Mouse (Mus musculus) neural tube, embryonic 15.5 days (tissue): ENCODE results near the gene Dnajb6. TPM values are rescaled to one million over a fixed set of nuclear protein-coding genes. Genes with fewer than 3 reads are reported as not detected.
A peak's percentile ranks its signal among the peaks of the same experiment; 100 is the strongest.

Experiments
- ATAC-seq: fragments of 200-750 bp; cut with Nextera tagmentation; 2 replicates; pipeline ENCODE4 v1.8.0; 2017; ENCODE audit warnings: mild to moderate bottlenecking, moderate TSS enrichment, moderate library complexity; ENCODE audit not compliant: low FRiP score
- H3K27ac ChIP-seq: fragments of 300-500 bp; sonication (generic); replicated peaks from 2 replicates; pipeline ENCODE4 v1.5.1; 2015; ENCODE audit warnings: mild to moderate bottlenecking, inconsistent platforms
- H3K27me3 ChIP-seq: fragments of 300-500 bp; sonication (generic); replicated peaks from 2 replicates; pipeline ENCODE4 v1.6.1; 2015; ENCODE audit warnings: inconsistent platforms
- H3K36me3 ChIP-seq: fragments of 300-500 bp; sonication (generic); 2 replicates; pipeline ENCODE4 v1.6.1; 2015; ENCODE audit warnings: inconsistent platforms
- H3K4me1 ChIP-seq: fragments of 300-500 bp; sonication (generic); 2 replicates; pipeline ENCODE4 v1.6.1; 2015; ENCODE audit warnings: inconsistent platforms
- H3K4me2 ChIP-seq: fragments of 300-500 bp; sonication (generic); 2 replicates; pipeline ENCODE4 v1.6.1; 2015; ENCODE audit warnings: inconsistent platforms, mild to moderate bottlenecking, moderate library complexity
- H3K4me3 ChIP-seq: fragments of 300-500 bp; sonication (generic); replicated peaks from 2 replicates; pipeline ENCODE4 v1.5.1; 2015; ENCODE audit warnings: mild to moderate bottlenecking, inconsistent platforms
- H3K9ac ChIP-seq: fragments of 300-500 bp; sonication (generic); replicated peaks from 2 replicates; pipeline ENCODE4 v1.6.1; 2015; ENCODE audit warnings: mild to moderate bottlenecking, inconsistent platforms
- H3K9me3 ChIP-seq: fragments of 300-500 bp; sonication (generic); replicated peaks from 2 replicates; pipeline ENCODE4 v1.6.1; 2016; ENCODE audit warnings: inconsistent platforms
- WGBS: fragments of 180-500 bp; shearing (Covaris S2); methylation state at CpG from one replicate; pipeline ENCODE4 v1.1.7; 2015; ENCODE audit warnings: mixed read lengths; 5-methylcytosine and 5-hydroxymethylcytosine counted together
- polyA plus RNA-seq: library from polyadenylated mRNA; unstranded; fragments of >200 nt; fragmentation: Nextera tagmentation; extraction: Ambion mirVana; gene quantifications from 2 replicates; pipeline ENCODE4 v1.2.1, GENCODE M21; 2015

The Dnajb6 gene
- polyA plus RNA-seq, 1 experiment from 2014 or later, result 298 TPM

DNA sequence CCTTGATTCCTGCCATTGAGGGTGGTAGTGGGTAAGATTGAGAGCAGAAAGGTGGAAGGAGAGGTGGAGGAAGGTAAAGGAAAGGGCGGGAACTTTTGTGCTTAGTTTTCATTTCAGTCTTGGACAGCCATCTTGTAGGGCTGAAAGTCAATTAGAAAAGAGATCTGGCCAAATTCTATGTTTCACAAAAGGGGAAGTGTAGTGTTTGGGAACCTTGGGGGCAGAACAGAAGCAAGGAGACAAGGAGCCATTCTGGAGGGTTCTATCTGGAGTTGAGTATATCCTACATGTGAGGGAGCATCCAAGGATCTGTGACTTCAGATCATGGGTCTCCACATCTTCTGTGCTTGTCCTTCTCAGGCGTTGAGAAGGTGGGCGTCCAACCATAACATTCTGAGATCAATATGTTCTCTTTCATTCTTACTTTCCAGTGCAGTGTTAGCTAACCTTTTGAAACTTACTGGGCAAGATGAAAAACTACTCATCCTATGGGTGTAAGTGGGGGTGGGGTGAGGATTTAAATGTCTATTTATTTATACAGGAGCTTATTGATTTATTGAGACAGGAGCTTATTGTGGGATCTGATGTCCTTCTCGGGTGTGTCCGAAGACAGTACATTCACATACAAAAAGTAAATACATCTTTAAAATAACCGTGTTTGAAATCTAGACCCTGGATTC, 517 bp upstream of the Dnajb6 start:
- H3K36me3 ChIP-seq, result no peaks in the 10 kb centered on the region
- H3K4me3 ChIP-seq, result peak overlapping the region; percentile 94
- no peaks in the 10 kb centered on the region for H3K27me3 ChIP-seq
- no peaks in the 10 kb centered on the region for H3K9me3 ChIP-seq
- H3K27ac ChIP-seq, result peak overlapping the region; percentile 97
- WGBS, result 54% methylated on average over 6 of the region's 6 CpGs
- H3K9ac ChIP-seq, result peak overlapping the region; percentile 93
- H3K4me1 ChIP-seq, result peaks cover 39% of the 10 kb centered on the region
- peak; percentile 25 for ATAC-seq
- H3K4me2 ChIP-seq, result peak overlapping the region; percentile 85

DNA sequence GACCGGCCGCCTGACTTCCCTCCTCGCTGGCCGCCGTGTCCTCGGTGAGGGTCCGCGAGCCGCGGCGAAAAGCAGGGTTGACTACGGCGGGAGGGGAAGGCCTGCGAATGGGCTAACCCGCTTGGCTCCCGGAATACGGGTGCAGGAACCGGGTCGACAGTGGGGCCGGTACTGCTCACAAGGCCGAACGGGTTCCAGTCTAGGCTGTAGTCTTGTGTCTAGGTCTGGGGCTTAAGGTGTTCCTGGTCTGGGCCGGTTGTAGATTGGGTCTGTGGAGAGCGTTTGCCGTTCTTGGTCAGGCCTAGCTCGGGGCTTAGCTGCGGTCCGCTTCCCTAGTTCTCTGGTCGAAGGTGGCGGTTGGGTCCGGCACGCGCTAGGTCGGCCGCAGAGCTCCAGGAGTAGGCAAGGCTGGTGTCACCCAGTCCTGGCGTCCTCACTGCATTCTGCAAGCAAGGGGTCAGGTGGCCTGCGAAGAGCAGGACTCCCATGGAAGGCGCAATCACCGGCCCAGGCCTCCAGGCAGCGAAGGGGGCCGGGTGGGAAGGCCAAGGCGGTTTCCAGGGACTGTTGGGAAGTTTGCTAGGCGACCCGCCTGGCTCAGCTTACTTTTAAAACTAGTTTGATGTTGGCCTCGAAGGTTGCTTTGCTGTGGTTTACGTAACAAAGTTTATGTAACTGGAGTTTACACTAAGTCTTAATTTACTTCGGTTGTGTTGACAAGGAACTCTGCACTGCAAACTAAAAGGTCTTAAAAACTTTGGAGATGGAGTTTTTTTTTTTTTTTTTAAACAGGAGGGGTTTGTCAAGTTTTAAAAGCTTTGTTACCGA, 799 bp downstream of the Dnajb6 start:
- Histone ChIP-seq H3K27me3 (no peaks in the 10 kb centered on the region), H3K4me1 (peaks cover 42% of the 10 kb centered on the region), H3K27ac (peak overlapping the region; percentile 97), H3K4me3 (peak overlapping the region; percentile 94), H3K4me2 (peak overlapping the region; percentile 85), H3K36me3 (no peaks in the 10 kb centered on the region), H3K9me3 (no peaks in the 10 kb centered on the region), H3K9ac (peak overlapping the region; percentile 93)
- 2% methylated on average over 48 of the region's 48 CpGs for WGBS
- peak; percentile 68 for ATAC-seq

DNA sequence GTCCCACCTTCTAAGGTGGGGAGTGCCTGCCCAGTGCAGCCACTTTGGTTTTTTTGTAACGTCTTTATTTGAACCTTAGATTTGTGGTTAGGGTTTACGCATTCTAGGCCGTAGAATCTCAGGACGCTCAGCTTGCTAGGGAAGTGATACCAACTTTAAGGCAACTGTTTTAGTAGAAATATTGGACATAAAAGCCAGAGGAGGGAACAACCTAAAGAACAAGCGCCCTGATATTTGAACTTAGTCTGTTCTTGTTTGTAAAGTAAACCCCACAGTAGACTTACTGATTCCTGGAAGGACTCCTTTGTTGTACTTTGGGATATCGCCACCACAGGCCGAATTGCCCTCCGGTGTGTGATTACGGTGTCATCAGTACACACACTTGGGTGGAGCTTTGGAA, 1.5 kb downstream of the Dnajb6 start:
- Histone ChIP-seq H3K9ac (peak overlapping the region; percentile 93; the same call in 1 of the 2 replicates), H3K27me3 (no peaks in the 10 kb centered on the region), H3K9me3 (no peaks in the 10 kb centered on the region), H3K4me3 (peak overlapping the region; percentile 94), H3K4me2 (peak overlapping the region; percentile 85), H3K27ac (no peak overlapping the region), H3K36me3 (no peaks in the 10 kb centered on the region), H3K4me1 (peaks cover 42% of the 10 kb centered on the region)
- no peak for ATAC-seq
- 50% methylated on average over 9 of the region's 9 CpGs for WGBS

DNA sequence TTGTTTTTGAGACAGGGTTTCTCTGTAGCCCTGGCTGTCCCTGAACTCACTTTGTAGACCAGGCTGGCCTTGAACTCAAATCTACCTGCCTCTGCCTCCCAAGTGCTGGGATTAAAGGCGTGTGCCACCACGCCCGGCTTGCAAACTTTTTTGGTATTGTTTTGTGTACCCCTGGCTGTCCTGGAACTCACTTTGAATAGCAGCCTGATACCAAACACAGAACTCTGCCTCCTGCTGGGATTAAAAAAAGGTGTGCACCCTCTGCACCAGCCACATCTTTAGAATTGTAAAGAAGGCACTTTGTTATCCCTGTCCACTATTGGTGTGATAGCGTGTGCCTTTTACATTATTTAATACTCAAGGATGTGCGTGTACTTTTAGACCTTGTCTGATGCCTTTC, 2.0 kb downstream of the Dnajb6 start:
- no peak for ATAC-seq
- no peaks in the 10 kb centered on the region for H3K27me3 ChIP-seq
- H3K36me3 ChIP-seq, result no peaks in the 10 kb centered on the region
- 92% methylated on average over 5 of the region's 5 CpGs for WGBS
- peak overlapping the region; percentile 94; the same call in 1 of the 2 replicates for H3K4me3 ChIP-seq
- H3K4me1 ChIP-seq, result peaks cover 42% of the 10 kb centered on the region
- H3K9me3 ChIP-seq, result no peaks in the 10 kb centered on the region
- H3K27ac ChIP-seq, result no peak overlapping the region
- peak overlapping the region; percentile 85 for H3K4me2 ChIP-seq
- H3K9ac ChIP-seq, result no peak overlapping the region

DNA sequence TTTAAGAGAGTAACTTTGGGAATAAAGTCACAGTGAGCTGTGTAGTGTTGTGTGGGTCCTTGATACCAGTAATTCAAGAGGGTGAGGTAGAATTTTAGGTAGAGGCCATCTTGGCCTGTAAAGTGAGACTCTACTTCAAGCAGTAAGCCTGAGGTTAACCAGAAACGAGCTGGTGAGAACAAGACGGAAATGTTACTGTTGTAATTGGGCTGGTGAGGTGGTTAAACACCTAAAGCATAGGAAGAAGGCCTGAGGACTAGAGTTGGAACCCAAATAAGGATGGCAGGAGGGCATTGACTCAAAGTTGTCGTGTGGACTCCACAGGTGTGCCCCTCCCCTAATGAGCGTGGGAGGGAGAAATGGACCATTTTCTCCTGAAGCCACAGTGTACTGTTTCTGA, 2.6 kb downstream of the Dnajb6 start:
- Histone ChIP-seq H3K9me3 (no peaks in the 10 kb centered on the region), H3K27me3 (no peaks in the 10 kb centered on the region), H3K27ac (no peak overlapping the region), H3K4me1 (peaks cover 42% of the 10 kb centered on the region), H3K4me3 (no peak overlapping the region), H3K9ac (no peak overlapping the region), H3K36me3 (no peaks in the 10 kb centered on the region), H3K4me2 (0 out of 2 replicates have a peak overlapping the region, but pooled peaks have one; percentile 5)
- WGBS, result 89% methylated on average over 4 of the region's 4 CpGs
- no peak for ATAC-seq

DNA sequence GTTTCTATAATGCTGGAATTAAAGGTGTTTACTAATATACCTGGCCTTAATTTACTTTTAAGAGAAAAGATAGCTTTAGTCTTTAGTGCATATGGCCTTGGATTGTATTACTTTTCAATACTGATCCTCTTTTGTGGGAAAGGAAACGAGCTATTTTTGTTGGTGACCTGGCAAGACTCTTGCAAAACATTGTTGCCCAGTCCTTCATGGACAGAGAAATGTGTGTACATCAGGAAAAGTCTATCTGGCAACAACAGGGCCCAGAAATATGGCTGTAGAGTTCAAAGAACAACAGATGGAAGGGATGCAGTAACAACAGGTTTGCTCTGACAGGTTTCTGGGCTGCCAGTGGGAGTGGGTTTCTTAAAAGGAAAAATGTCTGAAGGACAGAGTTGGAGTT, 5.2 kb downstream of the Dnajb6 start:
- H3K27ac ChIP-seq, result no peak overlapping the region
- 91% methylated on average over 1 of the region's 1 CpGs for WGBS
- H3K4me1 ChIP-seq, result peaks cover 35% of the 10 kb centered on the region
- H3K9ac ChIP-seq, result no peak overlapping the region
- H3K4me3 ChIP-seq, result no peak overlapping the region
- no peaks in the 10 kb centered on the region for H3K27me3 ChIP-seq
- no peaks in the 10 kb centered on the region for H3K36me3 ChIP-seq
- no peak for ATAC-seq
- H3K4me2 ChIP-seq, result no peak overlapping the region
- H3K9me3 ChIP-seq, result no peaks in the 10 kb centered on the region

DNA sequence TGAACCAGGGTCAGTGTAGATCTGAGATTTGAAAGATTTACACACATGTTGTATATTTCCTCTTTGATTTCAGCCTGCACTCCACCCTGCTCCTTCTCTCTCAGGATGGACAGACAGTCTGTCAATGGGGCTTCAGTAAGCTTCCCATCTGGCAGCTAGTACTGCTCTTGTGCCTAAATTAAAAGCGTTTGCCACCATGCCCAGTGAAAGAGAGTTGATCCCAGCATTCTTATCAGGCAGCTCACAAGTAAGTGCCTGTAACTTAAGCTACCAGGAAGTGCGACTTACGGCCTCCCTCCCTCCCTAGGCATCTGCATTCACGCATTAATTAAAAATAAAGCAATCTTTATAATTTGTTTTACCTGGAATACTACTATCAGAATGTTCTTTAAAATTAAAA, 5.6 kb downstream of the Dnajb6 start:
- Histone ChIP-seq H3K4me3 (no peak overlapping the region), H3K4me1 (peaks cover 35% of the 10 kb centered on the region), H3K36me3 (no peaks in the 10 kb centered on the region), H3K27ac (no peak overlapping the region), H3K4me2 (no peak overlapping the region), H3K9me3 (no peaks in the 10 kb centered on the region), H3K27me3 (no peaks in the 10 kb centered on the region), H3K9ac (no peak overlapping the region)
- WGBS, result 75% methylated on average over 4 of the region's 4 CpGs
- ATAC-seq, result no peak

DNA sequence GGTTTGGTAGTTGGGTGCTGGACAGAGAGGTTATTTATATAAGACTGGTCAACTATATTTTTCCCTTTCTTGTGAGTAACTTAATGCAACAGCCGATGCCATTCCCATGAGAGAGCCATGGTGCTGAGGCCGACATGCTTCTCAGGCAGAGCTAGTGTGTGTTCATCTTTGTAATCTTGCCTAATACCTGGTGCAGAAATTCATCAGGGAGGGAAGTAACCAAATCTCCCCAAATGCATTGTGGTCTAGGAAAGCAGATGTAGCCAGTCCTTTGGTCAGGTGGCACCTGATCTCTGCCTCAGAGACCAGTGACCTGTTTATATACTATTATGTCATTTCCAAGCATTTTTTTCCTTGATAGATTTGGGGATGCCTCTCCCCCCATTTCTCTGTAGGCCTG, 12.2 kb downstream of the Dnajb6 start:
- Histone ChIP-seq H3K9ac (no peak overlapping the region), H3K9me3 (no peaks in the 10 kb centered on the region), H3K36me3 (peaks cover 27% of the 10 kb centered on the region), H3K4me1 (no peaks in the 10 kb centered on the region), H3K4me3 (no peak overlapping the region), H3K4me2 (no peak overlapping the region), H3K27me3 (no peaks in the 10 kb centered on the region), H3K27ac (no peak overlapping the region)
- 92% methylated on average over 2 of the region's 2 CpGs for WGBS
- ATAC-seq, result no peak

DNA sequence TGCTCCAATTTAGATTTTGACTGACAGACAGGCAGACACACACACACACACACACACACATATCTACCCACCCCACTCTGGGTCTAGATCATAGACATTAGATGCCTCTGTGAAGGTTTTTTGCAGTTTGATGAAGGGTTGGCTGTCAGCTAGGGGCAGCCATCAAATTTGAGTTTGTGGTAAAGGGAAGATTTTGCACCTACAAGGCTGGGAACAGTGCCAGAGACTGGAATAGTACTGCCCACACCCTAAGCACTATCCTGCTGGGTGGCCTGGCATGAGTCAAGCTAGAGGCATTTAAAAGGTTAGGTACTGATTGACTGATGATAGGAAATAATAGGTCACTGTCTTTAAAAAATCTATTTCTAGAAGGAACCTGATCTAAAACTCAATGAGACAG, 15.8 kb downstream of the Dnajb6 start:
- H3K4me3 ChIP-seq, result no peak overlapping the region
- peaks cover 57% of the 10 kb centered on the region for H3K36me3 ChIP-seq
- no peak for ATAC-seq
- no peak overlapping the region for H3K4me2 ChIP-seq
- no peaks in the 10 kb centered on the region for H3K27me3 ChIP-seq
- no peaks in the 10 kb centered on the region for H3K9me3 ChIP-seq
- no peaks in the 10 kb centered on the region for H3K4me1 ChIP-seq
- no peak overlapping the region for H3K9ac ChIP-seq
- no peak overlapping the region for H3K27ac ChIP-seq

DNA sequence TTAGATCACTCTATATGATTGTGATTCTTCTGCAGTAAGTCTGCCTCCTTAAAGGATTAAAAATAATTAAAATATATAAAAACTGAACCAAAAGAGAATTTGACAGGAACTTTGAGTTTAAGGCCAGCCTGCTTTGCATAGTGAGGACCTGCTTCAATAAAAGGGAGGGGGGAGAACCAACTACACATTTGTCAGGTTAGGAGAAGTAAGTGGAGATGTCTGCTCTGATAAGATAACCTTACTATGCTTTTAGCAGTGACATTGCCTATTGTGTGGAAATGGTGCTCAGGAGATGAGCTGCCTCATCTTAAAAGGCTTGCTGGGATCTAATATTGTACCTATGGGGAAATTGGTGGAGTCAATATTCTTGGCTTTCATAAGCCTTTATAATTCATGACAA, 17.4 kb downstream of the Dnajb6 start:
- H3K9me3 ChIP-seq, result no peaks in the 10 kb centered on the region
- H3K36me3 ChIP-seq, result peaks cover 67% of the 10 kb centered on the region
- no peak for ATAC-seq

DNA sequence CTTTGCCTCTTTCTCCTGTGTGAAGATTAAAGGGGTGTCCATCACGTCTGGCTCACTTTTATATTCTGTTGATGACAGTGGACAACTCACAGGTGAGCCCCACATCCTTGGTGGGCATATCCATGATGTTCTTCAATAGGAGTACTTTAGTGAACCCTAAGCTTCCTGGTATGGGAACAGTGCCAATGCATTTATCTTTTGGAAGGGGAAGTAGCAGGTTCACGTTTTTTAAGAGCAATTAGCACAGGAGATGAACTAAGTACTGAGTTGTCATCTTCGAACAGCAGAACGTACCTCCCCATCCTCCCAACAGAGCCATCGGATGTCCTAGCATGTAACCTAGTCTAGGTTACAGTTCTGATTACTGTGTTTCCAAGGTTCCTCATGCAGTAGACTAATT, 23.8 kb downstream of the Dnajb6 start:
- Histone ChIP-seq H3K4me3 (no peak overlapping the region), H3K9ac (no peak overlapping the region), H3K4me2 (no peak overlapping the region), H3K4me1 (no peaks in the 10 kb centered on the region), H3K36me3 (peaks cover 42% of the 10 kb centered on the region), H3K9me3 (no peaks in the 10 kb centered on the region), H3K27me3 (no peaks in the 10 kb centered on the region), H3K27ac (no peak overlapping the region)
- no peak for ATAC-seq
- 90% methylated on average over 5 of the region's 5 CpGs for WGBS

More for the DNA sequence above, 17.4 kb downstream of the Dnajb6 start:
- no peak overlapping the region for H3K9ac ChIP-seq
- no peak overlapping the region for H3K4me2 ChIP-seq
- no peaks in the 10 kb centered on the region for H3K27me3 ChIP-seq
- no peak overlapping the region for H3K4me3 ChIP-seq
- H3K27ac ChIP-seq, result no peak overlapping the region
- no peaks in the 10 kb centered on the region for H3K4me1 ChIP-seq

DNA sequence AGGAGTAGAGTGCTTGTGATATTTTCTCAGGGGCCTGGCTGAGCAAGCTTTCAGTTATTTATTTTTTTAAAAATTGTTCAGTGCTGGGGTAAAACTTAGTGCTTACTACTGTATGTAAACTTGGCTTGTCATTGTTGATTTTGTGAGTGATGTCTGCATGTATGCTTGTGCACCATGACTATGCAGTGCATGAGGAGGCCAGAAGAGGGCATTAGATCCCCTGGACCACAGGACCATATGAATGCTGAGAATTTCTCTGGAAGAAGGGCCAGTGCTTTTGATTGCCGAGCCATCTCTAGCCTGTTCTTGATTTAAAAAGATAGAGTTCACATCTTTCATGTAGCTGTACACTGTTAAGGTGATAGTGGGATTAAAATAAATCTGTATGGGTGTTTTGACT, 35.4 kb downstream of the Dnajb6 start:
- ATAC-seq, result no peak
- no peak overlapping the region for H3K4me3 ChIP-seq
- no peaks in the 10 kb centered on the region for H3K9me3 ChIP-seq
- H3K4me2 ChIP-seq, result no peak overlapping the region
- H3K9ac ChIP-seq, result no peak overlapping the region
- H3K27me3 ChIP-seq, result no peaks in the 10 kb centered on the region
- 0 out of 2 replicates have a peak, but pooled peaks cover 5% of the 10 kb centered on the region for H3K4me1 ChIP-seq
- peaks cover 25% of the 10 kb centered on the region for H3K36me3 ChIP-seq
- 95% methylated on average over 1 of the region's 1 CpGs for WGBS
- H3K27ac ChIP-seq, result no peak overlapping the region
